Mouse (Mus musculus) kidney, adult 18-20 months (tissue): Measurements from ENCODE around the gene Plk3.
A peak's percentile ranks its signal among the peaks of the same experiment; 100 is the strongest.

Source experiments
- DNase-seq: peaks from one replicate; pipeline ENCODE4 v3.0.0; 2021

The Plk3 gene

DNA sequence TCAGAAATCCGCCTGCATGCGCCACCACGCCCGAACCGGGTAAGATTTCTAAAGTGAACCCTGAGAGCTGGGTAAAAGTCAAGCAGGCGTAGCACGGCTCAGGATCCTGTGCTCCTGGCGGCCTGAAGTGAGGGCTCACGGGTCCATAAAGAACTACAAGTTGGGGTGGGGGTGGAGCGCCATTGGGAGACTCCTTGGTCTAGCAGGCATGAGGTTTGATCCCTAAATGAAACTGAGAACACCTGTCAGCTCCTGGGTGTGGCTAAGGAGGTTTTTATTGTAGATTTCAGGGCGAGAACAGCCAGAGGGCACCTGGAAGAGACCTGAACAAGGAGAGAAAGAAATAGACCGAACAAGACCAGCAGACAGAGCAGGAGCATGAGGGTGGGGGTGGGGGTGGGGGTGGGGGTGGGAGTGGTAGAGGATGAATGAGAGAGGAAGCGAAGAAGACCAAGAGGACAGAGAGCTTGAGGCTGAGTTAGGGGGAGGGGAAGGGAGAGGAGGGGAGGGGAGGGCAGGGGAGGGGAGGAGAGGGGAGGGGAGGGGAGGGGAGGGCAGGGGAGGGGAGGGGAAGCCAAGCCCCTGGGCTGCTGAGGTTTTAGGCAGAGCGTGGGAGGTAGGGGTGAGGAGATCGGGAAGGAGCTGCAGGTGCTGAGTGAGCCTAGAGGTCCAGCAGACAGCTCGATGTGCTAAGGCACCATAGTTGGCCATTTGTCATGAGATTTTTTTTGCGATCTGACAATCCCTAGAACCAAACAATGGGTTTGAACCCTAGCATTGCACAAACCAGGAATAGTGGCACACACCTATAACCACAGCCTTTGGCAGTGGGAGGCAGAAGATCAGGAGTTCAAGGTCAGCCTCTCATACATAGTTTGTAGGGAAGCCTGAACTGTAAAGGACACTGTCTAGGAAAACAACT, 4.8 kb upstream of the Plk3 start:
- no peak for DNase-seq

DNA sequence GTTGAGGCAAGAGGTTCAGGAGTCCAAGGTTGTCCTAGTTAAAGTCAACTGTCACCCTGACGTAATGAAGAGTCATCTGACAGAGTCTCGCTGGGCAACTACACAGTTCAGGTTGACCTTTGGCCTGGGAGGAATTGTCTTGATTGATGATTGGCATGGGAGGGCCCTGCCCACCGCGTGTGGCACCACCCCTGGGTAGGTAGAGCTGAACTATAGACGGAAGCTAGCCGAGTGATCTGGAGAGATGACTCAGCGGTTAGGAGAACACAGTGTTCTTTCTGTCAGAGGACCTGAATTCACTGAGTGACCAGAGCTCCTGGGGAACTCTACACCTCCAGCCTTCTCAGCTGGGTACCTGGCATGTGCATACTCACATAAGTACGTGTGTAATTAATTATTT, 2.3 kb upstream of the Plk3 start:
- DNase-seq: peak; percentile 84

DNA sequence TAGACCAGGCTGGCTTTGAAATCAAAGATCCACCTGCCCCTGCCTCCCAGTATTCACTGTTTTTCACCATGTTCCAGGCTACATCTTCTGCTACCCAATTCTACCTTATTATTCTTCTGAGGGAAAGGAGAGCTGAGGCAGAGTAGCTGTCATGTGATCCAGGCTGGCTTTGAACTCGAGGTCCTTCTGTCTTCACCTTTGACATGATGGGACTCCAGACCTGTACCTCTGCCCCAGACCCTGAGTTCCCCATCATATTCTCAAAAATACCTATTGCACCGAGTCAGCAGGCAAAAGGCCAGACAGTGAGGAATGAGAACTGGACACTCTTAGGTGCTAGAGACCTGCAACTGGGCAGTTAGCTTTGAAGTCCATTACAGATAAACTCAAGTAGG, 835 bp upstream of the Plk3 start:
- no peak for DNase-seq

DNA sequence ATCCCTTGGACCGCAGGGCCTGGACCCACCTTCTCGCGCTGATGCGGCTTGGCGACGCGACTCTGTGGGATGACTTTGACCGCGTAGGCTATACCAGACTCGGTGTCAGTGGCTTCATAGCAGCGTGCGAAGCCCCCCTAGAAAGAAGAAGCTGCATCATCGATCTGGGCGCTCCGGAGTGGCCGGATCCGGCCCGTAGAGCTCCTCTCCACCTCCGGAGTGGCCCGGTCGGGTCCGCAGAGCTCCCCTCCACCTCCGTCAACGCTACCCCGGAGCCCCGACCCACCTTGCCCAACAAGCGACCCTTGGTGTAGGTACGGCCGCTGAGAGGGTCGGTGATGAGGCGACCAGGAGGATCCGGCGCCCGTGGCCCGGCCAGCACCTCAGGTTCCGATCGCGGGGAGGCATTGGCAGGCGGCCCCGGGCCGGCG, 382 bp downstream of the Plk3 start:
- peak; percentile 22 for DNase-seq

DNA sequence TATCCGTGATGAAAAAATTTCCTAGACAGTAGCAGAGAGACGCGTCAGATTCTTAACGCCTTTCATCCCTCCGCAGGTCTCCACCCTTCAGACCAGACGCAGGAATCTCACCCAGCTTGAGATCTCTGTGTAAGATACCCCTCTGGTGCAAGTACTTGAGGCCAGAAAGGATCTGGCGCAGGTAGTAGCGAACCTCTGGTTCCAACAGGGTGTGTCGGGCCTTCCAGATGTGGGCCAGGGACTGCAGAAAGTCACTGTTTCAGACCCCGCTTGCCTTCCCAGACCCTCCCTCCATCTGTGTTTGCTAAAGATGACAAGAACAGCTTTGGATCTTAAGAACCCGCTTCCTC, 994 bp downstream of the Plk3 start:
- no peak for DNase-seq

DNA sequence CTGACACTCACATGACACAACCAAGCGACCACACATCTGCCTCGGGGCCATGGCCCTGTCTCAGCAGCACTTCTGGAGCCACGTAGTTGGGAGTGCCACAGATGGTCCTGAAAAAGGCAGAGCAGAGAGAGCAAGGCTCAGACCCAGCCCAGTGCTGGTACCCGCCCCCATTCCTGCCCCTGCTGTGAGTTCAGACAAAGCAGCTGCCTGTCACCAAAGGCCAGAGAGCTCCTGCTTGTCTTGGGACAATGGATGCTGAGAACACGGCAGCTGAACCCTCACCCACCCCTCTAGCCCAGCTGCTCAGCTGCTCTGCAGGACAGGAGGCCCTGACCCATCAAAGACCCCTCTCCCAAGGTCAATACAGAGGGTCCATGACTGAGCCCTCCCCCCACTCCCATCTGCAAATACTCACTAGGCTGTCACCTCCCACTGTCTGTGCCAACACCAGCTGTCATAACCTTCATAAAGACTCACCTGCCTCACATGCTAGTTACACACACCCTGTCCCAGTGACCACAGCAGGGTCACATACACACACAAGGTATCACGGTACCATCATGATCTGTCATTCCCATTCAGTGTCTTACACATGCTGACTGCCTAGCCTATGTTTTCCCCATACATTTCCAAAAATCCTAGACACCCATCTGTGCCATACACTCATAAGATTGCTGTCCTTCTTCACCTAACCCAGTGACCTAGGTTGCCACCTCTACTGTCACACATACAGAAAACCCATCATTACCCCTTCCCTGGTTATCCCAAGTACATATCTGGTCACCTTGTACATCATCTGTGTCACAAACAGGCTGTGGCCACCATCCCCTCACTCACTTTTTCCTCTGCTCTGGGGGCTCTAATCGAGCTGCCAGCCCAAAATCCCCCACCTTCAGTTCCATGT, 1.6 kb downstream of the Plk3 start:
- no peak for DNase-seq

DNA sequence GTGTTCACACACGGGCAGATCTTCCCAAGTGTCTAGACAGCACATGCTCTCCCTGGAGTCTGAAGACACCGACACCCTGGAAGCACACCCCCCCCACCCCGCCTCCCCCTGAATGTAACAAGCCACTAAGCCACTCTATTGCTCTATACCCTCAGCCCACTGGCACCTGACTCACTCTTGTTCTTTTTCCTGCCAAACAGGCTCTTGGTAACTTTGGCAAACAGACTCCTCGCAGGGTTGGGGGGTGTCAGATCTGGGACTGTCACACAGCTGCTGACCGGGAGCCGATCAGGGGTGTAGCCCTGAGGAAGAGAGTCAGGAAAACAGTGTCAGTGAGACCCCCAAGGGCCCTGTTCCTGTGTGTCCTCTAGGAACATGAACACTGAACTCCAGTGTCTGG, 2.6 kb downstream of the Plk3 start:
- no peak for DNase-seq

DNA sequence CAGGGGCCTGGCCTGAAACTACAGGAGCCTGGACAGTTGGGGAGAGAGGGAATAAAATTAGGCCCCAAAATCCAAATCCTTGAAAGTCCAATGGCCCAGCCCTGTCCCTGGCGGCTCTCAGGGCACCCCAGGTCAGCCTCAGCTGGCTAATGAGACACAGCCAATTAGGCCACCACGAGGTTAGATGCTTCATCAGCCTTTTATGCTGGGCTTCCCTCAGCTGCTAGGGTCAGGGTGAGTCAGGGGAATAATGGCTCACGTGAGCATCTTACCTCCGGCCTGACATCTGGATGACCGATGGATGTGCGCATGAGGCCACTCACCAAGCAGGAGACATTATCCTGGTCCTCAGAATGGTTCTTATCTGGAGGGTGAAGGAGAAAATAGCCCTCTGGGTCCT, 3.0 kb downstream of the Plk3 start:
- DNase-seq: no peak

DNA sequence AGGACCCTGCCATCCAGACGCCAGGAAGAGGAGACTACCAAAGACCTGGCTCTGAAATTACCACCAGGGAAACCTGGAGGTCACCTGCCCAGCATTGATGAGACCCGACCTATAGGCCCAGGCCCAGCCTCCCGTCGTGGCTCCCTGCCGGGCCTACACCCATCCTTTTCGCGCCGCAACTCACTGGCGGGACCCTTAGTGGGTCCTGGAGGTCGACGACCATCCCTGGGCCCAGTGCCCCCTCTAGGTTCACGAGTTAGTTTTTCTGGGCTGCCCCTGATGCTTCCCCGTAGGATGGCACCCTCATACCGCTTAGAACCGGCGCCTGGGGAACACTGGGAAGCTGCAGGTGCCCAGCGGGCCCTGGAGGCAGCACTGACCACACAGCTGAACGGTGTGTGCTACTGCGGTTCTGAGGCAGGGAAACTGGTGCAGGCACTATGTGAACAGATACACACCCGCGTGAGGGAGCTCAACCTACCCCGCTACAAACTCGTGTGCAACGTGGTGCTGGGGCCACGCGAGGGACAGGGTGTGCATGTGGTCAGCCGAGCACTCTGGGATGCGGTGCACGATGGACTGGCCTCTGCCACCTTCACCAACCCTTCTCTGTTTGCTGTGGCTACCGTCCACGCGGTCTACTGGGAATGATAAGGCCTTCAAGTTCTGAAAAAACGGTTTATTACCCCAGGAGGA, 5.6 kb downstream of the Plk3 start:
- no peak for DNase-seq

DNA sequence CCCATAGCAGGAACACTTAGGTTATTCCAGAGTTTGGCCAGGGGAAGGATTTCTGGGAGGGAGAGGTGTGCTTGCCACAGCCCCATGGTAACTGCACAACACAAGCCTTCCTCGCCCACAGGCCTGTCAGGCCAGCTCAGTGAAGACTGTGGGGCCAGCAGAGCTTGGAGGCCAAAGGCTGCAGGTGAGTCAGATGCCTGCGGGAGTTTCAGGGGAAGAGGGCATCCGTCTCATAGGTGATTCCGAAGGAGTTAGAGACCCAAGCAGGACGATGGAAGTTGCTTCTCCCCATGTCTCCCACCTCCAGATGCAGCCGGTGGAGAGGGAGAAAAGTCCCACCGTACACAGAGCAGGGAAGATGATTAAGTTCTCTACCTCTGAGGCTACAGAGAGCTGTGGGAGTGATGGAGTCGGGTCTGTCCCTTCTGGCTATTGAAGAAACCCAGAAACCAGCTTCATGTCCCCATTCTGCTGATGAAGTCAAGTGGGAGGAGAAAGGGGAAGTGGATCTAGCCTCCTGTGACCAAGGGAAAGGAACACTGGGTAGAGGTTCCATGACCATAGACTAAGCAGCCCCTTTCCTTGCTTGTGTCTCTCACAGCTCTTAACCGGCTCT, 7.0 kb downstream of the Plk3 start, which contains the start of gene Tctex1d4:
TSS of gene Tctex1d4 (plus strand) at position 120 of the 616 bp plus-strand sequence.
- no peak for DNase-seq

DNA sequence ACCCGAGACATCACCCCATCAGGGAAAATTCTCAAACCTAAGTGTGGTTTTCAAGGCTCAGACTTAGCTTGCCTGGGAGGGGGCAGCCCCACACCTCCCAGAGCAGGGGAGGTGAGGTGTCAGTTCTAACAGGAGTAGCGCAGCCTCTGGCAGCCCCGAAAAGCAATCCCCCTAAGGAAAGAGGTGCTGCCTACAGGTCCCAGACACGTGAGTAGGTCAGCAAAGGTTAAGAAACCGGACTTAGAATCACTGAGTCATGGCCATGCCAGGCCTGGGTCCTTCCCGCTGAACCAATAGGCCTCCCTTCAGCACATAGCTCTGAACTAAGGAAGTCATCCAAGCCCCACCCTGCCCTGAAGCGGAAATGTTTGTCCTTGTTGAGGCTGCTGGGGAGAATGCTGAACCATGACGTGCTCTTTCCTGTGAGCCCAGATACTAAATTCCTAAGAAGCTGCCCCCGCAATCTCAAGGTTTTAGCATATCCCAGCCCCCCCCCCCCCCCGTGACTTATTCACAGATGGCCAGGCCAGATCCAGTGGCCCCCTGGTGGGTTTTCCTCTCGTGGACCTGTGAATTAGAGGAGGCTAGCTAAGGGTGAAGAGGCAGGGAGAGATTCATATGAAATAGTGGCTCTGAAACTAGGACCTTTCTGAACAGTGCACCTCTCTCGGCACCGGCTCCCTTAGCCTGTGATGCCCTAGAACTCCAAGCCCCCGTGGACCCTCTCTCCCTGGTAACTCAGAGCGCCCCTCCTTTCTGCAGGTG, 7.7 kb downstream of the Plk3 start:
- DNase-seq: peak; percentile 69

DNA sequence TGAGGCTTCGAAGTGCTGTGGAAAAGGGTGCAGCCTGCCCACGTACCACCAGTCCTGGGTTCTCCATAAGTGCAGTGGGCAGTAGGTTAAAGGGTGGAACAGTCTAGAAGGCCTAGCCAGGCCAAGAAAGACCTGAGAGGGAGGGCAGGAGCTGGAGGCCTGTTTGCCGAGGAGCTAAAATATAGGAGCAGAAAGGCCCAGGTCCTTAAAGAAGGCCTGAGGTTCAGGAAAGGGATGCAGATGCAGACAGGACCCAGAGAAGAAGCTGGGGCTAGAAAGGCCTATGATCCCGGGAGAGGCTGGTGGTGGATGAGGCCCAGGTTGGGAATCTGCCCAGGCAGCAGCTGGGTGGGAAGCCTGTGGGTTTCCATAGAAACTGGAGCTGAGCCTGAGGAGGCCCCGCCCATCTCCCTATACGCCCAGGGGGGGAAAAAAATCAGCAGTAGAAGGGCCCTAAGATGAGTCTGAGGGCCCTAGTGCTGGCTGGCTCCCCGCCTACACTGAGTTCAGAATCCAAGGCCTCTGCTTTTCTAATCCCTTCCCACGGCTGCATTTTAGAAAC, 8.3 kb downstream of the Plk3 start, which contains the start of gene Btbd19:
TSS of gene Btbd19 (minus strand) at position 378 of the 562 bp plus-strand sequence.
- peak; percentile 49 for DNase-seq

DNA sequence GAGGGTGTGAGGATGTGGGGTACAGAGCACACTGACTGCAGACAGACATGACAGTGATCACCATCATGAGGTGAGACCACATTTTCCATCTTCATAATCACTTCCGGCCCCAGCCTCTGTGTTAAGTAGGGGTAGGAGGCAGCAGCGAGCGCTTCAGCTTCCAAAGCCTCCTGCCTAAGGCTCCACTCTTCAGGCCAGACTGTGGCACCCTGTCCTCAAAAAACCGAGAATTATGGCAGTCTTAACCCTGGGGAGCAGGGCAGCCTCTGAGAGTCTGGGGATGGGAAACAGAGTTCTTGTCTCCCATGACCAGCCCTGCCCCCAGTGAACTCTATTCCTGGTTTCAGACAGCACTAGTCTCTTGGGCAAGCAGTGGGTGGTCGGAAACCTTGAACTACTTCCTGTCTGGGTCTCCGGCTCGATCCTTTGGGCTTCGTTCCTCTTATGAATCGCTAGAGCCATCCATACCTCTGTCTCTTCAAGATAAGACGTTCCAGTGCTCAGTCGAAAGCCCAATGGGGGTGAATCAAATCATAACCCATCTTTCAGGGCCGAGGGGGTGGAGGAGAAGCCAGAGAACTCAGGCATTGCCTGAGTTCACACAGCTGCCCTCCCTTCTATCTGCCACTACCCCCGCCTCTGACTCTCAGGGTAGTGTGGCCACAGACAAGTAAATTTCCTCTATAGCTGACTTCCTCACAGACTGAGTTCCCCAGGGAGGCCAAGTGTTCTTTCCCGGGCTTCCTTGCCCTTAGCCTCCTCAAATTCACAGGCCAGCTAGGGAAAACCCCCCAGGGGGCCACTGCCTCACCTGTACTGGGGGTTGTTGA, 9.0 kb downstream of the Plk3 start:
- peak; percentile 24 for DNase-seq

DNA sequence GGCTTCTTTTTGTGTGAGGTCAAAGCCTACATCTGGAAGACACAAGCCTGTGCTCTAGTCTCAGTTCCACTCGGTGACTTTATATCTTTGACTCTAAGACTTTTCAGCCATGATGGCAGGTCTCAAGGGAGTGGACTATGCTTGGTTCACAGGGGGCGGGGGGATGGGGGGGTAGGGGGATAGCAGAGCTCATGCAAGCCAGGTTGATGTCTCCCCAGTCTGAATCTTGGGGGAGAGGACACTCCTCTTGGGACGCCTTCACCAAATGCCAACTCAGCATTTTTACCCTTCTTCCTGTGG, 9.6 kb downstream of the Plk3 start:
- DNase-seq: no peak

DNA sequence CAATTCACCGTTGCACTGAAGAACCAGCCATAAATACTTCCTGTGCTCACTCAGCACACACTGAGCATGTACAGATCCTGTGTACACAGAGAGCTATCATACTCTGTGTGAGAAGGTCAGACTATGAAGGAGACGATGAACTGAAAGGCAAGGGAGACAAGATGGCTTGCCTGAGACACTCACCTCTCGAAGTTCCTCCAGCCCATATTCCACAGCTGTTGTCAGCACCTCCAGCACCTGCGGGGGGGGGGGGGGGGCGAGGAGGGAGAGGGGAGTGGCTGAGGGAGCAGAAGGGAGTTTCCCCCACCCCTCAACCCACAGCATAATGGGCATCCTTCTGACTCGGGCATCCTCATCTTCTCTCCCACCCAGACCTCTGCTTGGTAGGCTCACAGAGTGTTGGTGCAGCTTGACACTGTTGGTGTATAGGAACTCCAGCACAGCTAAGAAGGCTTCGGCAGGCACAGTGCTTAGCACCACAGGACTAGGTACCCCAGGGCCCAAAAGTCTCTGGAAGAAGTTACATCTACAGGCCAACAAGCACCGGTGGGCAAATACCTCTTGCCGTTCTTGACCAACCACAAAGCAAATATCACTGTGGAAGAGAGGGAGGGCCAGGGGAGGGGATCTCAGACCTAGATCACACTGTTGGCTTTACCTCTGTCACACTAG, 10.1 kb downstream of the Plk3 start:
- DNase-seq: no peak

DNA sequence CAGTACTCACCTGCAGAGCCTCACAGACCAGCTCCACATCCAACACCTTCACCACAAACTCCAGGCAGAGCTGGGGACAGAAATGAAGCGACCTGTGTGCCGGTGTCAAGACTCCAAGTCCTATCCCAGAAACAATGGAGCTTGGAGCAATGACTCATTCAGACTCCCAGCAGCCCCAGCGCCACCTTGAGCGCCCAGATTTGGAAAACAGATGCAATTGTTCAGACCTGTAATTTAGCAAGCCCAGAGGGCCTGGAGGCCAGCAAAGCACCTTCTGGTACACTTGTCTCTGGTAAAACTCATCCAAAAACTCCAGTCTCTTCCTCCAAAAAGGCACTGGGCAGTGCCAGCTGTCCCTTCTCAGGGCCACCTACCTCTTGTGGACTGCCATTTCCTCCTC, 11.6 kb downstream of the Plk3 start:
- no peak for DNase-seq

DNA sequence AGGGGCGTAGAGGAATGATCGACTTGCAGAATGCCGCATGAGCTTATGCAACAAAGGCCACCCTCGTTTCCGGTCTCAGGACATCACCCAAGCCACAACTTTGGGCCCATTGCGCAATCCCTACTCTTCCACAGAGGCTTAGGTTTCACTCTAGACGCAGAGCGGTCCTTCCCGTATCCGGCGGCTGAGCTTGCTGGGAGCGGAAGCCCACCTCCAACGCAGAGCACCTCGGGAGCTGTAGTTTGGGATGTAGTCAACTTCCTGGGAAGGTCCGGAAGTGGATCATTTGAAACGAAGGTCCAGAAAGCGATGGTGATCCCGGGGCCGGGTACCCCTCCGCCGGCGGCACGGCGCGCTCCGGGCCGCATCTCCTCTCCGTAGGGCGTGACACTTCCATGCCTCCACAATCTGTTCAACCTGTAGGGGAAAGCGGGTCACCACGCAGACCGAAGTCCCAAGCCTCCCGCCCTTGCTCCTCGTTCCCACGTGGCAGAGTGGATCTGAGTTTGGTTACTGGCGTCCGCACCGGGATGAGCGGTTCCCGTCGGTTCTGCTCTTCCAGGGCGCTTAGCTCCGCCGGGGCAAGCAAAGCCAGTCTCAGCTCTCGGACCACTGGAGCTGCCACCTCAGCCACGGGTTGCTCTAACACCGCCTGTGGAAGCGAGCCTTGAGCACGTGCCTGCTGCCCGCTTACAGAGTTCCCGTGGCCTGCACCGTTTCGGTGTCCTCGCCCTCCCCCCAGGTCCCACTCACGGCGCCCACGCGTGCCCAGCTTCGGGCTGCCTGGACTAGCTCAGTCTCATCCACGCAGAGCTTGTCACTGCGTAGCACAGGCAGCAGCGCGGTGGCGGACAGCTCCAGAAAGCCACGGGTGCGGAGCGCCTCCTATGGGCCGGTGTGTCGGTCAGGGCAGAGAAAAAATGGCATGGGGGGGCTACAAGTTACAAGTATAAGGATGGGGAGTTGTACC, 13.0 kb downstream of the Plk3 start:
- DNase-seq: peak; percentile 92

DNA sequence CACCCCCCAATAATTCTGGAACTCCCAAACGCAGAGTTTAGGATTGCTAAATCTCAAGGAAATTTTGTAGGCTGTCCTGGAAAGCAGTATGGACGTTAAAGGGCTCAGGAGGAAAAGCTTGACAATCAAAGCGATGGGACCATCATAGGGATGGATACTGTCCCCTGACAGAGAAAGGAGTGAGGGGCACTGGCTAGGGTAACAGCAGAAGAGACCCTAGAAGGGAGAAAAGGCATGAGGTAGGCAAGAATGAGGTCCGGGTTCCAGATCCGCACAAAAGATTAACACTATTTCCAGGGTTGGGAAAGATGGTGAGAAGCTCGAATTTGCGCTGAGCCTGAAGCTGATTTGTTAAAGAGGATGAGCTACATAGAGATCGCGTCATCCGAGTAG, 13.7 kb downstream of the Plk3 start:
- DNase-seq: no peak

DNA sequence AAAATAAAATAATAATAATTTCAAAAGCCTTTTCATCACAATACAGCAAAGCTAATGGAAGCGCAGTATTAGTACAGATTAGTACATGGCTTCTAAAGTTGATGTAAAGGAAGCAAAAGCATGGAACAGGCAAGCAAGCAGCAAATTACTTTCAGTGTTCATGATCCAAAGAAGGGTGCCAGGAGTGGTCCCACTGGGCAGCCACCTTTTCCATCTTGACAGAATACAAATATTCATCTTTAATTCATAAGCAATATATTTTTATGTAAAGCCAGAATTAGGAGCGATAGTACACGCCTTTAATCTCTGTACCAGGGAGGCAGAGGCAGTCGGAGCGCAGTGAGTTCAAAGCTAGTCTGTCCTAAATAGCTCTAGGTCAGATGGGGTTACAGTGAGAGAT, 14.1 kb downstream of the Plk3 start:
- DNase-seq: no peak
